Mouse (Mus musculus): ENCODE results near the gene Mafg.
"Not testable (repeated sequence)": the region's sequence is repeated elsewhere in the genome, so short reads cannot be mapped to it uniquely, and the experiment has no call there.

Gene Mafg

DNA sequence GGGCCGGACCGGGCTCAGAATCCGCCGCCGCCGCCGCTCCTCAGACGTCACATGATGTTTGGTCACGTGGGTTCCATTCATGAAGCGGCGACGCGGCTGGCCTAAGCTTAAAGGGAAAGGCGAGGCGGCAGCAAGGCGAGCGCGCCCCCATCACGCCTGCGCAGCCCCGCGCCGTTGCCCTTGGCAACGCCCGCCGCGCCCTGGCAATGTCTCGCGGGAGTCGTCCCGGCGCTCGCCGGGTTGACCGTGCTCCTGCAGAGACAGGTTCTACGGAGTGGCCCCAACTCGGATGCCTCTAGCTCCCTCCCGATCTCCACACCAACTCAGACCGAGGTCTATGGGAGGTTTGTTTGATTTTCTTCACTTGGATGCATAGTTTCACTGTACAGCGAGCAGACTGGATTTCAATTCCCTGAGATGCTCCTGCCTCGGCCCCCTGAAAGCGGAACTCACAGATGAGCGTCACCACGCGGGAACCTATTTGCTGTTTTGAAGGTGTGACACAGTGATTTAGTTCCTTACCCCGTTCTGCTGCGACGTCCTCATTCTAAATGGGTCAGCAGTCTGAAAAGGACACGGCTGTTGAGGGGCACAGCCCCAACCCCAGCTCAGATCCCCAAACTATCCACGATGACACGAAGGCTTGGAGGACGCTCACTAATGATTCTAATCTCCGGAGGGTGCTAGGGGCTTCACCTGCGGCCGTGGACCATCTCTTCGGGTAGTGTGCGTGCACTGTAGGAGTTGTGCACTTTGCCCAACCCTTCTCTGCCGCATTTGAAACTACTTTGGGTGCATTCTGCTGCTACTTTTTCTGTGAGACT lies at the start of gene Mafg:
Gene Mafg, minus strand, starts transcription at position 81 of the 824 bp plus-strand sequence.
- peak; percentile 95 for DNase-seq (ENCODE audit: inconsistent ontology term)

DNA sequence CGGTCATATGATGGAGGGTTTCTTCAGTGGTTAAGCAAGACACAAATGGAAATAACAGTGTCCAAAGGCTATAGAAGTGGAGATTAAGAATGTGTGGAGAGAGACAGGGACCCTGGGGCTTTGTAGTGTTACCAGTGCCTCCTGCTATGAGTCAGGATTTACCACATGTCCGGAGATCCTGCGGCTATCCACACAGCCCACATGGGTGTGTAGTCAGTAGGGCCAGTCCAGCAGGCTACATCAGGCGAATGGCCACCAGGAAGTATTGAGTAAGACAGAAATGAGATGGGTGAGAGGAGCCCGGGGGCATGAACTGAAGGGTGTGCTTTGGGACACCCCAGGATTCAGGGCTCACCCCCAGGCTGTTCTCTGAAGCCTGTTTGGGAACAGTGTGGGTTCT lies 49.3 kb upstream of the Mafg start:
- DNase-seq (ENCODE audit: inconsistent ontology term), result no peak

DNA sequence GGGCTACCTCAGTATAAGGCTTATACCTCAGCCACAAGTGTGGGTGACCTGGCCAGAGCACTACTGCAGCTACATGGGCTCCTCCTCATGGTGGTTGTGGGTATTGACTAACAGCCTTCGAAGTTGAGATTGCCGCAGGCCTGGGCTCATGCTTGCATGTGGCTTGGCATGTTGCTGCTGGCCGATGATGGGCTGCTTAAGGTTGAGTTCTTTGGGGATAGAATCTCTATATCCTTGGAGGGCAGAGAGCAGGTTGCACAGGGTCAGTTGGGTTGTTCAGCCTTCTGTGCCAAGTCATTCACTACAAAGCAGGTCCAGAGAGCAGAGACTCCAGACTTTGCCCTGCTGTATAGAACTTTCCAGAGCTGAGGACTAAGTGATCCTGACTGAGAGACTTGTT lies 46.5 kb upstream of the Mafg start:
- DNase-seq (ENCODE audit: inconsistent ontology term), result no peak

DNA sequence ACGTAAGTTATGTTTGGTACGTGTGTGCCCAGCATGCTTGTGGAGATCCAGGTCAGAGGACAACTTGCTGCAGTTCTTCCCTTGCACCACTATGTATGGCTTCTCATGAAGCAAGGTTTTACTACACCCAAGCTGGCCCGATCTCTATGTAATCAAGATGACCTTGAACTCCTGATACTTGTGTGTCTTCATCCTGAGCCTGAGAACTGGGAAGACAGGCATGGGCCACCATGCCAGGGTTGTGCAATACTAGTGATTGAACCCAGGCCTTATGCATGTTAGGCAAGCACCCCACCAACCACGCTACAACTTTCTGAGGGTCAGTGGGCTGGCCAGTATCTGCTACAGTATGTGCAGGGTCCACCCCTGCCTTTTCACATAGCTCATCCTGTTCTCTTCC lies 43.6 kb upstream of the Mafg start:
- no peak for DNase-seq (ENCODE audit: inconsistent ontology term)

DNA sequence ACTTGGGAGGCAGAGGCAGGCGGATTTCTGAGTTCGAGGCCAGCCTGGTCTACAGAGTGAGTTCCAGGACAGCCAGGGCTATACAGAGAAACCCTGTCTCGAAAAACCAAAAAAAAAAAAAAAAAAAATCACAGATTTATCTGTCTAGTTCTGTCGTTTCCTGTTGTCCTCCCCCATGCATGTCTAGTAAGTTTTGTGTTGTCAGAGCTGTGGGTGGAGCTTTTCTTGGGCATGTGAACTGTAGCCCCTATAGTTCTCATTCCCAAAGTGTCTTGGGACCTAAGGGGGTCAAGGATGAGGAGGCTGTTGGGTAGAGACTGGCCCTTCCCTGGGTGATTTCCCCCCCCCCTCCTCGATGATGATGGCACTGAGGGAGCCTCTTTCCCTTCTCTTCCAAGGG lies 42.5 kb upstream of the Mafg start:
- not testable (repeated sequence) for DNase-seq (ENCODE audit: inconsistent ontology term)

DNA sequence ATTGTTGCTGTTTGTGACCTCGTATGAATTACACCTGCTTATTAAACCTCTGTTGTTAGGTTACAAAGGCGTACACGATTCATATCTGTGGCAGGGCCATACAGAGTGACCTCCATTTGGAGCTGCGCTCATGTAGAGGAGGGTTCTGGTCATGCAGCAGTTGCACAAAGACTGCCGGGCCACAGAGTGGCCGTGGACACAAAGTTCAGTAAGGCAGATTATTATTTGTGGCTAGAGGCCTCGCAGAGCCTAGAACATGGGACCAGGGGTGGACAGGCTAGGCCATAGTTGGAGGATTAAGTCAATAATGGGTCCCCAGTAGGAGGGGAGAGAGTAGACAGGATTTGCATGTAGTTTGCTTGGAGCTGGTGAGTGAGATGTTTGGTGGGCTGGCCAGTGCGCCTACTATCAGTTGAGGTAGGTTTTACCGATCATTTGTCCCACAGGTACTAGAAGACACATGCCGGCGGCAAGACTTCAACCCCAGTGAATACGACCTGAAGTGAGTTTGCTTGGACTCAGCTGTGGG lies 40.3 kb upstream of the Mafg start:
- no peak for DNase-seq (ENCODE audit: inconsistent ontology term)

DNA sequence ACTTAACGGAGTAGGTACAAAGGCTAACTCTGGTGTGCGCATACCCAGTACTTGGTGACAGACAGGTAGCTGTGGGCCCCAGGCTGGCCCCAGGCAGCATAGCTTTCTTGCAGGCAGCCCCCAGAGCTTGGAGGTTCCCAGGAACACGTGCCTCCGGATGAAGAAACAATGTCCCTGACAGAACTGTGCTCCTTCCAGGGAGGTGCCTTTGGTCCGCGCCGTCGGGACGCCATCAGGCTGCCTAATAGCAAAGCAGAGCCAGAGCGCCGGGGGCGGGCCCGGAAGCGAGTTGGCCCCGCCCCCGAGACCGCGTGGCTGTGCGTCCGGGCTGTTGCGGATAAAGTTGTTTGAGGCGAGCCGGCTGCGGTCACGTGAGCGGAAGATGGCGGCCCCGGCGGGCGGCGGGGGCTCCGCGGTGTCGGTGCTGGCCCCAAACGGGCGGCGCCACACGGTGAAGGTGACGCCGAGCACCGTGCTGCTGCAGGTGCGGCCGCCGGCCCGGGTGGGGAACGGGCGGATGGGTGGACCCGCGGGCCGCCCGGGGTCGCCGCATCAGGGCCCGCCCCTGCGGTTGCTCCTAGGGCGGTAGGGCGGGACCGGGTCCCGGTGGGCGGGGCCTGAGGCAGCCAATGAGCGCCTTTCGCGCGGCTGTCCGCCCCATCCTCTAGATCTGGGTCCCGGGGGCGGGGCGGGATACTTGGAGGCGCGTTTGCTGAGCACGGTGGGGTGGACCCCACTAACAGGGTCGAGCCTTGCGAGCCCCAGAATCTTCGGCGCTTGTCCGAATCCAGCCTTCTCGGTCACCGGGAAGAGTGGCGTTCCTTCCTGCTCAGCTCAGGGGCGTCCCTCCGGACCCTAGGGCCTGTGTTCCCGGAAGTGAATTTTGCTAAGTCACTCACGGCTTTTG lies 39.5 kb upstream of the Mafg start, which contains the start of gene Aspscr1:
Gene Aspscr1, plus strand, starts transcription at position 287 of the 907 bp plus-strand sequence.
- peak; percentile 99 for DNase-seq (ENCODE audit: inconsistent ontology term)

DNA sequence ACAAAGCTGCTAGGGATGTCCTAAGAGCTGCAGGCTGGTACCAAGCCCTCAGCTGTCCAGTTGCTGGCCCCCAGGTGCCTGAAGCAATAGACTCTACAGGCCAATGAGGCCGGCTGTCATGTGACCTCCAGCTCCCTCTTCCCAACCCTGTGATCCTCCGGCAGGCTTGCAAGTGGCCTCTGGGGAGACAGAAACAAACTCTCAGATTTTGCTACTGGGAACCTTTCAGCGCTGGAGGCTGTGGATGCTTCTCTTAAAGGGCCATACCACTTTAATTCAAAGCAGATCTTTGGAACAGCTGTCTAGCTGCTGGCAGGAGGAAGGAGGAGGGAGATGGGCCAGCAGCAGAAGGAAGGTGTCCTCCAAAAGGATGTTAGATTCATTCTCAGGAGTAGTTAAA lies 33.2 kb upstream of the Mafg start:
- no peak for DNase-seq (ENCODE audit: inconsistent ontology term)

DNA sequence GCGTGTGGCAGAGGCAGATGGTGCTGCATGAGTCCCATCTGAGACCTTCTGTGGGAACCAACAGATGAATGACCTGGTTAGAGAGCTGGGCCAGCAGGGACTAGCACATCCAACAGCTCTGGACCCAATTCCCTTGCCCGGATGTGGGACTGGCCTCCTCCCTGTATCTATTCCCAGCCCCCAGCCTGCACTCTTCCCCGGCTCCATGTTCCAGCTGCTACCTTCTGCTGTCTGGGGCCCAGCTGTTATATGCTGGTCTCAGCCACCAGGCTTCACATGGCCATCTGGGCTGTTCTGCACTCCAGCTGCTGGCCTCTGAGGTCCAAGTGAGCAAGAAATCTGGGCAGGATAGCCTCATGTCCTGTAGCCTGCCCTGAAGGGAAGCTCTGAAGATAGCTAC lies 32.0 kb upstream of the Mafg start:
- no peak for DNase-seq (ENCODE audit: inconsistent ontology term)

DNA sequence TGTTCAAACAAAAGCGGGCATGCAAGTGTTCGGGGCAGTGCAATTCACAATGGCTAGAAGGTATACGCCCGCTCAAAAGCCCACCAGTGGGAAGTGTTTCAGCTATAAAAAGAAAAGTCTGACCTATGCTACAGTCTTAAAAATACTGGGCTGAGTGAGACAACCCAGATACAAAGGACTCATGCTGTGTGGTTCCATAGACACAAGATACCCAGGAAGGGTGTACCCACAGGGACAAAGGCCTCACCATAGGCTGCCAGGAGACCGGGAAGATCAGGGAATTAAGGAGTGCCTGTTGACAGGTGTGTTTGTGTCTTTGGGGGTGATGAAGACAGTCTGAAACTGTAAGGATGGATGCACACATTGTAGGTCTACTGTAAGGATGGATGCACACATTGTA lies 30.3 kb upstream of the Mafg start:
- DNase-seq (ENCODE audit: inconsistent ontology term), result no peak

DNA sequence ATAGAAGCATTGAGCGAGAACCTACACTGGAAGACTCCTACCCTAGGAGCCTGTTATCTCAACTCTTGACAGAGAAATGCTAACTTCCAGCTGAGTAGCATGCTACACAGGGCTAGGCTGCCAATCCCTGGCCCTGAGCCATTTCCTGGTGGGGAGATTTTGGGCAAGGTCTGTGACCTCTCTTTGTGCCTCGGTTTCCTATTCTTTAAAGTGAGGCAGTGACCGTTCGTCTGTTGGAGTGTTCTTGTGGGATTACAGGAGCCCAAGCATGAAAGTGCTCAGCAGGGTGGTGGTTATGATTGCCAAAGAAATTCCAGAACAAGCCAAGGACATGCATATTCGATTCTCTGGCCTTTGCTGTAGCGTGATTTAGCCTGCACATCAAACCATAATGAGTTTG lies 29.4 kb upstream of the Mafg start:
- DNase-seq (ENCODE audit: inconsistent ontology term), result peak; percentile 83

DNA sequence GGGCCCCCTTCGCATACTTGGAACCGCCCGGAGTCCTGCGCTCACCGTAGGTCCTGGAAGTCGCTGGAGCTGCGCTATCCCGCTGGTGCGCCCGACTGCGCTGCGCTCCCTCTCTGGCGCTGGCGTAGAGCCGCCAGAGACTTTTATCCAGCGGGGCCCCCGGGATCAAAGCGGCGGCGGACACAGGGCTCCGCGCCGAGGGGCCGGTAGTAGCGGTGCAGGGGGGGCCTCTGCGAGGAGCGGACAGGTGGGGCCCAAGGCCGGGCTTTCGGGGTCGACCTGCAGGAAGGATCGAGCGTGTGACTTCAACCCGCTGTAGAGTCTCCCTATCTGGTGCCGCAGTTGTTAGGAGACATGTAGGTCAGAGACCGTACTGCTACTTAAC lies 27.7 kb upstream of the Mafg start, which contains the start of gene Notum:
Gene Notum, minus strand, starts transcription at position 100 of the 385 bp plus-strand sequence.
- DNase-seq (ENCODE audit: inconsistent ontology term), result no peak

DNA sequence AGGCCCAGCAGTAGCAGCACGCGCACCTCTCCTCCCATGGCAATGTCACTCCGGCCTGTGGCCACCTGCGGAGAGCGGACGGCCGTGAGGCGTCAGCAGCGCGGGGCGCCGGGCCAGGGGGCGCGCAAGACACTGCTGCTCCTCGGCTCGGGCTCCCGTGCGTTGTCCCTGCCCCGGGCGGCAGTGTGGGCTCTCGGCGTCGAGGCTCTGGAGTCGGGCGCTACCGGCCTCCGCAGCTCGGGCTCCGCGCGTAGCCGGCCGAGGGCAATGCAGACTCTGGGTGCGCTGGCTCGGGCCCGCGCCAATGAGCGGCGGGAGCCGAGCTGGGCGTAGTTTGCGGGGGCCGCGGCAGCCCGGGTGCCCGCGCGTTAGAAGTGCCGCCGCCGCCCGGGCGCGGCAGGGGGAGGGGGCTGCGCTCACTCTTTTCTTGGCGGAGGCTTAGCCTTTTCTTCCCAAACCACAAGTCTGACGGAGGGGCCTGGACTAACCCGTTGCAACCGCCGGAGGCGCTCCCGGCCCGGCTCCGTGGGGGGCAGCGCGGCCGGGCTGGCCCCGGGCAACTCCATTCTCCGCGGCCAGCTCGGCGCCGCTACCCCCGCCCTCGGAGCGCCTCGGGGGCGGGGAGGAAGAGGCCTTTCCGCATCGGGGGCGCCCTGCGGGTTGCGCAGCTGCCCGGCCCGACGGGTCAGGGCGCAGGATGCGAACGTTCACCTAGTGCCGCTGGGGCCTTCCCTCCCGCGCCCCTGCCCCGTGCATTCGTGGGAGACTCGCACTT lies 27.1 kb upstream of the Mafg start:
- peak; percentile 51 for DNase-seq (ENCODE audit: inconsistent ontology term)

DNA sequence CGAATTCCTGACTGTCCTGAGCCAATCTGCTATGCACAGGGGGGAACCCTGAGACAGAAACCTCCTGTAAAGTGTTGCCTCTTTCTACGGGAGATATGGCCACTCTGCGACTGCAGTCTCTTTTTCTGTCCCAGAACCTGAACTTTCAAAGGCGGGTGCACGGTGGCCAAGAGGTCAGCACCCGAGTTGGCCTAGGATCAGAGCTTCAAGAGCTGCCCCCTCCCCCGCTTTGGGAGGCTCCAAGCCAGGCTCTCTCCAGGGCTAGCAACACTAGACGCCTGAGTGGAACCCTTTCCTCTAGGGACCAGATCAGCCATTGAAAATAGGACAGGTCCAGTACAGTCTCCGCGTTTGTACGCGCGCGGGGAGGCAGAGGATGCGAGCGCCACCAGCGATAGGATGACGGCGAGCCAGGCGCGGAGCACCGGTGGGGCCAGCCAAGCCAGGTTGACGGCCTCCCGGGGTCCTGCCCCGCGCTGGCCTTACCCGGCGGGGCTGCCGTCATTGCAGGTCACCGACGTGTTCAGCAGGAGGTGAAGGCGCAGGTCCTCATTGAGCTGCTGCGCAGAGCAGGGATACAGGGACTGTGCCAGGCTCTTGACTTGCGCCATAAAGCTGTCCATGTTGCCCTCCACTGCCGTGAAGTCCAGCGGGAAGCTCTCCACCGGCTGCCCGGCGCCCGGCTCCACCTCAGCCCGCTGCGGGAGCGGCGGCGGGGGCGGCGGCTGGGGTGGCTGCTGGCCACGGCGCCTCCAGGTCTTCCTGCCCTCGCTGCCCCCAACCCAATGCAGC lies 26.3 kb upstream of the Mafg start:
- no peak for DNase-seq (ENCODE audit: inconsistent ontology term)

DNA sequence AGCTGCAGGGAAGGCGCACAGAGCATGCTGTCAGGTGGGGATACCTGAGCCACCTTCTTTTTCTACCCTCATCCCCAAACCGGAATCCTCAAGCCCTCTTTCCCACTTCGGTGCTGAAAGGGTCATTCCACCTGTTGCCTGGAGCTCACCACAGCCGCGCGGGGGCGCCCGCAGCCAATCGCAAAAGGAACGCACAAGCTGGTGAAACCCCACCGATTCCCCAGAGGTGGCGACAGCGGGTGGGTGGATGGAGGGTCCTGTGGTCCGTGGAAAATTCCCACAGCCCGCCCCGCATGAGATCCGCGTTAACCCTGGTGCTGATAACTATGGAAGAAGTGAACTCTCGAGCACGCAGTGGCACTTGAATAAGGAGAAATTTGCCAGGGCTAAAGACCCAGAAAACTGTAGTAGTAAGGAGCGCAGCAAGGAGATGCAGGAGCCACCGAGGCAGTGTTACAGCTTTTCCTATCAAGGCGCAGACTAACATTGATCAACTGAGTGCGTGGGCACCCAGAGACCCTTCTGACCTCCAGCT lies 25.5 kb upstream of the Mafg start:
- peak; percentile 88 for DNase-seq (ENCODE audit: inconsistent ontology term)

DNA sequence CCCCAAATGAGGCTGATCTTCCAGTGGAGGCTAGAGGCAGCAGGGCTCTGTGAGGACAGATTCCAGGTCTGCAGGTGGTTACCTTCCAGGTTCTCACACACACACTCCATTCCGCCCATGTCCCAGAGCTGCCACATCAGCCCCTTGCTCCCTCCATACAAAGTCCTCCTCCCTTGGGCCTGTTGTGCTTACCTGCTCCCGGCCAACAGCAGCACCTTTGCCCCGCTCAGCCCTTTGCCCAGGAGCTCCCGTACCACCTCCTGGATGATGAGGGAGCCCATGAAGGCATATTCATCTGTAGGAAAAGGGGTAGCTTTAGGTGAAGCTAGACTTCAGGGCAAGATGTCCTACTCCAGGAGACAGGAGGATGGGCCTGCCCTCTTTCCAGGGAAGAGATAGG lies 23.9 kb upstream of the Mafg start:
- no peak for DNase-seq (ENCODE audit: inconsistent ontology term)

DNA sequence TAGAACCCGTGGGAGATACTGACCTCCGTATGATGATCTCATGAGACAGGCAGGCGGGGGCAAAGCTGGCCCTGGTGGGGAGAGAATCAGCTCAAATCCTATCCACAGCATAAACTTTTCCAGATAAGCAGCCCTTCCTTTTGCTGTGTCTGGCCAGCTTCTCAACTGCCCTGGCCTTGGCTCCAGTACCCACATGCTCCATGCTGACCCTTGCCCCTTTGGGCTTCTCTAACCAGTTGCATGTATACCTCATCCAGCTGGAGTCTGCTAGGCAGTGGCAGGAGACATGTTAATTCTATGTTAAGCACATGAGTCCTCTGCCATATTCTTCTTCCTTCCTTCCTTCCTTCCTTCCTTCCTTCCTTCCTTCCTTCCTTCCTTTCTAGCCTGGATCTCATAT lies 21.3 kb upstream of the Mafg start:
- no peak for DNase-seq (ENCODE audit: inconsistent ontology term)

DNA sequence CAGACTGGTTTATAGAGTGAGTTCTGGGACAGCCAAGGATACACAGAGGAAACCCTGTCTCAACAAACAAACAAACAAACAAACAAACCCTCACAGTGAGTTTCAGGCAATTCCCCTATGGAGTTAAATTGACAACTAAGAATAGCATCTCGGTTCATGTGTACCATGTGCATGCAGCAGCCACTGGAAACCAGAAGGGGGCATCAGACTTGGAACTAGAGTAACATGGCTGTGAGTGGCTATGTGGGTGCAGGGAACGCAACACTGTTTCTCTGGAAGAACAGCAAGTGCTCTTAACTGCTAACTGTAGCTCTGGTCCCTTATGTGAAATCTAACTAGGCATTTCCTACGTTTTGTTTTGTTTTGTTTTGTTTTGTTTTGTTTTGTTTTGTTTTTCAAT lies 18.5 kb upstream of the Mafg start:
- no peak for DNase-seq (ENCODE audit: inconsistent ontology term)

DNA sequence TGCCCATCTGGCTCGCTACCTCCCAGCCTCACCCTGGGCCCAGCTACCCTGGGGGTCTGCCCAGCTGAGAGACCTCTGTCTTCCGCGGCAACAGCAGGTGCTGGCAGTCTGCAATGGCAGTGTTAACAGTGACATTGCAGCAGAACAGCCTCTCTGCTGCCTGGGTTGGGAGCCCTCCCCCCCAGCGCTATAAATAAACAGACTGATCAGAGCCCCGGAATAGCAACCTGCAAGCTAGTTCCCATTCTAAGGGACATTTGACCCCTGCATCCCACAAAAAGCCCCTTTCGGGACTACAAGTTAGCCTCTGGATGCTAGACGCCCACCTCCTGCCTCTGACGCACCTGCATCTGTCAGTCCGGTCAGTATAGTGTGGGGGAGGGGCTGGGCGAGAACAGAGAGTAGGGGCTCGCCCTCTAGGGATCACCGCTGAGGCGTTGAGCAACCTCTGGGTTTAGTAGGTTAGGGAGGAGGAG lies 14.6 kb upstream of the Mafg start, which contains the start of gene Myadml2:
Gene Myadml2, minus strand, starts transcription at position 158 of the 476 bp plus-strand sequence.
- DNase-seq (ENCODE audit: inconsistent ontology term), result peak; percentile 24
